Mouse (Mus musculus): ENCODE measurements at regions not wholly inside any gene's neighbourhood (a gene's known extent, or its start where the extent isn't known, plus 50 kb on each side); places are given as distances from the start of the nearest gene placed in this dataset.

DNA sequence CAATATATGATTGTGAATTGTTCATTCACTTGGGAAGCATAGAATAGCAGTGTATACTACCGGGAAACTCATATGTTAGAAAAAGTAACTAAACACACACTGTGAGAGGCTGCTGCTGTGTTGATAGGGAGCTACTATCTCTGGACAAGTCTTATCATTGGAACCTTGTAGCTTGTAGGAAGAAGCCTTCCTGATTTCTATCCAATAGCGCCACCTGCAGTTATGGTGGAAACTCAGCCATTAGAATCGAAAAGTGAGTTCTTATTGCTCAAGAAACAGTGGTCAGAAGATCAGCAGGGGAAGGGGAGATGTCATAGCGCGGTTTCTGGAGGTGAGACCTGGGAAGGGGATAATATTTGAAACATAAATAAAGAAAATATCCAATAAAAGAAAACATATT lies 1245.1 kb upstream of the Cdh6 start:
- peak in 1 of 2 experiments; percentile 5 for DNase-seq (ENCODE audit: low spot score in 2 of 2)

GRCm38 (mm10) chr15:14385347-14385746 lies 1211.9 kb upstream of the Cdh6 start:
- no peak for DNase-seq (ENCODE audit: low spot score in 2 of 2)

GRCm38 (mm10) chr15:14378340-14378739 lies 1204.9 kb upstream of the Cdh6 start:
- no peak for DNase-seq (ENCODE audit: low spot score in 2 of 2)
